Mouse (Mus musculus): ENCODE data around the gene Scaper.

Scaper gene

GRCm38 (mm10) chr9:55608701-55609531, 329.0 kb downstream of the Scaper start:
- no peak for DNase-seq (ENCODE audit: low spot score)

GRCm38 (mm10) chr9:55598594-55598993, 339.3 kb downstream of the Scaper start:
- no peak for DNase-seq (ENCODE audit: low spot score)

GRCm38 (mm10) chr9:55586141-55586540, 351.8 kb downstream of the Scaper start:
- DNase-seq (ENCODE audit: low spot score), result no peak

- DNase-seq (ENCODE audit: low spot score), result no peak
These were observed 356.5 kb downstream of the Scaper start for GRCm38 (mm10) chr9:55581414-55581813.

GRCm38 (mm10) chr9:55576571-55576970, 361.3 kb downstream of the Scaper start:
- no peak for DNase-seq (ENCODE audit: low spot score)

GRCm38 (mm10) chr9:55571071-55571470, 366.8 kb downstream of the Scaper start:
- no peak for DNase-seq (ENCODE audit: low spot score)

GRCm38 (mm10) chr9:55568466-55569159, 369.3 kb downstream of the Scaper start:
- no peak for DNase-seq (ENCODE audit: low spot score)

- DNase-seq (ENCODE audit: low spot score), result no peak
These were observed 377.0 kb downstream of the Scaper start for GRCm38 (mm10) chr9:55560960-55561359.

GRCm38 (mm10) chr9:55554986-55555385, 382.9 kb downstream of the Scaper start:
- DNase-seq (ENCODE audit: low spot score), result no peak

GRCm38 (mm10) chr9:55549302-55549890, 388.5 kb downstream of the Scaper start:
- DNase-seq (ENCODE audit: low spot score), result no peak

- no peak for DNase-seq (ENCODE audit: low spot score)
These were observed 389.0 kb downstream of the Scaper start for GRCm38 (mm10) chr9:55548871-55549270.

- DNase-seq (ENCODE audit: low spot score), result no peak
These were observed 391.5 kb downstream of the Scaper start for GRCm38 (mm10) chr9:55546176-55547010.

- DNase-seq (ENCODE audit: low spot score), result no peak
These were observed 392.3 kb downstream of the Scaper start for GRCm38 (mm10) chr9:55545556-55546175.

GRCm38 (mm10) chr9:55544861-55545555, 392.9 kb downstream of the Scaper start:
- no peak for DNase-seq (ENCODE audit: low spot score)

- DNase-seq (ENCODE audit: low spot score), result no peak
These were observed 394.1 kb downstream of the Scaper start for GRCm38 (mm10) chr9:55543703-55544401.

- DNase-seq (ENCODE audit: low spot score), result no peak
These were observed 394.6 kb downstream of the Scaper start for GRCm38 (mm10) chr9:55543336-55543702.

GRCm38 (mm10) chr9:55542366-55543325, 395.3 kb downstream of the Scaper start:
- DNase-seq (ENCODE audit: low spot score), result no peak

- no peak for DNase-seq (ENCODE audit: low spot score)
These were observed 396.1 kb downstream of the Scaper start for GRCm38 (mm10) chr9:55541681-55542365.

- DNase-seq (ENCODE audit: low spot score), result no peak
These were observed 397.0 kb downstream of the Scaper start for GRCm38 (mm10) chr9:55540888-55541287.
